Comparison of ENCODE assay signal across 17 mouse cellular contexts in the genomic region with DNA sequence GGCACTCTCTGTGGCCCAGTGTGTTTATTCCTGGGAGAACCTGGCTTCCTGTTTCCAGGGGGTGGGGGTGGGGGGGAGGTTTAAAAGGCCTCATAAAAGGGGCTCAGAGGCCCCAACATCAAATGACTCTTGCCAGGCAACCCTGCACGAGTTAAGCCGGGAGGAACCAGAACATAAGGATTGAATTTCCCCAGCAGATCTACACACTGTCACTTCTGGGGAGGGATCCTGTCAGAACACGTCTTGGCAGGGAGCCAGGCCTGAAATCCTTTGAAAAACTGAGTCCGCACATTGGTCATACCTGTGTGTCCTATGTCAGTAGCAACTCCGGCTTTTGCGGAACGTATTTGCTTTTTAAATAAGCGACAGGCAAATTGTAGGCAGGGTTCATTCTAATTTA. TPM values are rescaled to one million over a fixed set of nuclear protein-coding genes. Genes with fewer than 3 reads are reported as not detected.
DNase-seq lines count a peak whose midpoint lies in the region; ATAC-seq lines count a peak whose summit lies in the region.
"Had no signal": no experiment of that assay in that cellular context is flagged by ENCODE, and none has a peak within 500 bp of the region (broad histone marks: within the 10 kb centered on the region; RNA-seq: fewer than 3 reads in every experiment).

No protein-coding gene starts in this region.

- no peak for DNase-seq in kidney, adult 18-20 months
- DNase-seq in embryo, embryonic 10 days (ENCODE audit: low spot score) = peak; percentile 62
- DNase-seq in embryonic facial prominence, embryonic 10.5 days (ENCODE audit: low spot score) = peak; percentile 69
- no peak for DNase-seq in liver, embryonic 11.5 days (ENCODE audit: low spot score)
- DNase-seq in B cell, adult 2 months = no peak
- no peak for DNase-seq in c-Kit-positive CD71-positive TER-119-positive erythroid progenitor cells, embryonic 14.5 days (ENCODE audit: low spot score)
- DNase-seq: adrenal gland, adult 2 months; cerebellum, adult 11 months; heart, postnatal 4 days; kidney, postnatal 25 days; layer of hippocampus, postnatal 36 days; lung, postnatal 4 days; thymus, postnatal 36 days had no signal

- H3K4me3 ChIP-seq in kidney, embryonic 16.5 days (ENCODE audit: low read length) = no peak overlapping the region
- H3K4me3 ChIP-seq in embryonic facial prominence, embryonic 10.5 days = peak overlapping the region; percentile 16
- no peak overlapping the region for H3K4me3 ChIP-seq in limb, embryonic 15.5 days
- no peak overlapping the region for H3K4me3 ChIP-seq in liver, embryonic 11.5 days (ENCODE audit: low read depth, low read length)

- WGBS in kidney, embryonic 16.5 days = 19% methylated on average over 8 of the region's 8 CpGs
- 28% methylated on average over 8 of the region's 8 CpGs for WGBS in embryonic facial prominence, embryonic 10.5 days
- WGBS in limb, embryonic 15.5 days = 3% methylated on average over 8 of the region's 8 CpGs
- 51% methylated on average over 8 of the region's 8 CpGs for WGBS in liver, embryonic 11.5 days

- peaks cover 21% of the 10 kb centered on the region for H3K4me1 ChIP-seq in kidney, embryonic 16.5 days (ENCODE audit: insufficient read depth, low read length)
- peaks cover 51% of the 10 kb centered on the region for H3K4me1 ChIP-seq in embryonic facial prominence, embryonic 10.5 days
- H3K4me1 ChIP-seq in limb, embryonic 15.5 days = peaks cover 38% of the 10 kb centered on the region
- H3K4me1 ChIP-seq in liver, embryonic 11.5 days (replicated peaks; ENCODE audit: control insufficient read depth, insufficient read depth, low read length) = no peaks in the 10 kb centered on the region

- H3K9me3 ChIP-seq in kidney, embryonic 16.5 days (ENCODE audit: low read length) = 0 out of 2 replicates have a peak, but pooled peaks cover 3% of the 10 kb centered on the region
- H3K9me3 ChIP-seq in embryonic facial prominence, embryonic 10.5 days = no peaks in the 10 kb centered on the region; the same call in 1 of the 2 replicates
- no peaks in the 10 kb centered on the region for H3K9me3 ChIP-seq in limb, embryonic 15.5 days
- no peaks in the 10 kb centered on the region for H3K9me3 ChIP-seq in liver, embryonic 11.5 days (ENCODE audit: control insufficient read depth, low read length)

- H3K36me3 ChIP-seq in kidney, embryonic 16.5 days (ENCODE audit: insufficient read depth, low read length) = no peaks in the 10 kb centered on the region
- no peaks in the 10 kb centered on the region for H3K36me3 ChIP-seq in embryonic facial prominence, embryonic 10.5 days (replicated peaks)
- no peaks in the 10 kb centered on the region for H3K36me3 ChIP-seq in limb, embryonic 15.5 days
- H3K36me3 ChIP-seq in liver, embryonic 11.5 days (ENCODE audit: control insufficient read depth, insufficient read depth, low read length) = no peaks in the 10 kb centered on the region

- ATAC-seq in kidney, embryonic 16.5 days (ENCODE audit: low FRiP score, low TSS enrichment) = 0 out of 2 replicates have a peak, but pooled peaks have one; percentile 35
- no peak for ATAC-seq in limb, embryonic 15.5 days (ENCODE audit: insufficient number of reproducible peaks, low FRiP score, low TSS enrichment, low read depth)
- no peak for ATAC-seq in liver, embryonic 11.5 days (replicated peaks; ENCODE audit: low FRiP score)

- H3K9ac ChIP-seq in kidney, embryonic 16.5 days (replicated peaks; ENCODE audit: low read length) = no peak overlapping the region
- no peak overlapping the region for H3K9ac ChIP-seq in limb, embryonic 15.5 days
- H3K9ac ChIP-seq in liver, embryonic 11.5 days (ENCODE audit: low read depth, low read length) = no peak overlapping the region
- H3K9ac ChIP-seq: liver, embryonic 14.5 days had no signal

- no peak overlapping the region for H3K27ac ChIP-seq in kidney, embryonic 16.5 days (ENCODE audit: low read length)
- H3K27ac ChIP-seq in embryonic facial prominence, embryonic 10.5 days (replicated peaks) = peak overlapping the region; percentile 87
- H3K27ac ChIP-seq in limb, embryonic 15.5 days = peak overlapping the region; percentile 68
- no peak overlapping the region for H3K27ac ChIP-seq in liver, embryonic 11.5 days (ENCODE audit: low read depth, low read length)
- H3K27ac ChIP-seq: liver, embryonic 14.5 days had no signal

- H3K27me3 ChIP-seq in kidney, embryonic 16.5 days (ENCODE audit: insufficient read depth, low read length) = no peaks in the 10 kb centered on the region
- peaks cover 33% of the 10 kb centered on the region for H3K27me3 ChIP-seq in embryonic facial prominence, embryonic 10.5 days (replicated peaks; ENCODE audit: low read depth, poor library complexity, severe bottlenecking)
- no peaks in the 10 kb centered on the region for H3K27me3 ChIP-seq in limb, embryonic 15.5 days
- no peaks in the 10 kb centered on the region; the same call in none of the 2 replicates for H3K27me3 ChIP-seq in liver, embryonic 11.5 days (replicated peaks; ENCODE audit: control insufficient read depth, insufficient read depth, low read length)
- H3K27me3 ChIP-seq: CH12.LX had no signal

- no peak overlapping the region for H3K4me2 ChIP-seq in kidney, embryonic 16.5 days (replicated peaks; ENCODE audit: low read depth, low read length)
- peak overlapping the region; percentile 14 for H3K4me2 ChIP-seq in limb, embryonic 15.5 days
- H3K4me2 ChIP-seq in liver, embryonic 11.5 days = no peak overlapping the region

RNA-seq across cellular contexts. Expression of a gene that starts 19.3 kb away (rescaled TPM):
- 2.5 and 2.6 TPM in 2 replicates for polyA plus RNA-seq in kidney, embryonic 16.5 days (2015; fragmentation: Nextera tagmentation; extraction: Ambion mirVana)
- polyA plus RNA-seq in embryonic facial prominence, embryonic 10.5 days (2016; fragmentation: Nextera tagmentation; extraction: Ambion mirVana) = 3.1 and 4.3 TPM in 2 replicates
- 5.9 and 7.7 TPM in 2 replicates for polyA plus RNA-seq in limb, embryonic 15.5 days (2015; fragmentation: Nextera tagmentation; extraction: Ambion mirVana)
- 0.44 TPM in 2 replicates for polyA plus RNA-seq in liver, embryonic 11.5 days (2014; fragmentation: Nextera tagmentation; extraction: Ambion mirVana)

Comparison
In these comparisons a context has a peak if more than half of its experiments do, and no peak if none do; other contexts are left out.
1. H3K27ac ChIP-seq: peak in embryonic facial prominence, embryonic 10.5 days (single experiment) and limb, embryonic 15.5 days (single experiment); none in kidney, embryonic 16.5 days (single experiment) and liver, embryonic 11.5 days (single experiment).
2. DNase-seq: peak in embryo, embryonic 10 days (single experiment) and embryonic facial prominence, embryonic 10.5 days (single experiment); none in kidney, adult 18-20 months (single experiment), liver, embryonic 11.5 days (single experiment), B cell, adult 2 months (0 of 2) and c-Kit-positive CD71-positive TER-119-positive erythroid progenitor cells, embryonic 14.5 days (single experiment).